Mouse (Mus musculus) gastrocnemius, postnatal 36 days (tissue): Measurements from ENCODE around the gene Gja4. TPM values are rescaled to one million over a fixed set of nuclear protein-coding genes. Genes with fewer than 3 reads are reported as not detected.

Experiments
- DNase-seq, 2 experiments: peaks; one replicate each; pipeline ENCODE4 v3.0.0; 2022
- intact Hi-C: fragments of 180-260 bp; cut with DNase I; formaldehyde crosslinking; loops from one replicate; pipeline ENCODE4 v1.15.1; 2025
- total RNA-seq, 2 experiments: library from RNA; stranded (reverse); gene quantifications; 2 replicates each; pipeline ENCODE4 v1.2.3; 2021

Gene Gja4
- total RNA-seq, 2 experiments from 2014 or later, result 4.4 TPM

GRCm38 (mm10) chr4:127325276-127325675 lies 11.4 kb upstream of the Gja4 start:
- intact Hi-C loops, result no loop called here
- DNase-seq, result no peak

DNA sequence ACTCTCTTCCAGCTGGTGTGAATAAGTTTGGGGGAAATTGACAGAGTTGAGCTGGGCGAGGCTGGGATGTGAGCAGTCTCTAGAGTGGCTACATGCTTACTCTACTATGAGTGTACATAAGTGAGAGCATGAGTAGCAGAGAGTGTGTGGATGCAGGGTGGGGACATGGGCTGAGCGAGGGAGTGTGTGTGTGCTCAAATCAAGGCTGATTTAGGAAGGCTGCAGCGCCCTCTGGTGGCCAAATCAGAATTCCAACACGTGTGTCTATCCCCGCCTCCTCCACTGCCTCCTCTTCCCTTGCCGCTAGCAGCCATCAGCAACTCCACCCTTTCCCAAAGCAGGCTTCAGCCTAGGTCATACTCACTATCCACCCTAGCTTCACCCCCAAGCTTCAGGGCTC lies 10.9 kb upstream of the Gja4 start:
- intact Hi-C loops, result no loop called here
- peak; percentile 54 to 60 for DNase-seq

- intact Hi-C loops, result no loop called here
- DNase-seq, result no peak
Measured at GRCm38 (mm10) chr4:127324296-127324695, 10.5 kb upstream of the Gja4 start.

GRCm38 (mm10) chr4:127323651-127324050 lies 9.8 kb upstream of the Gja4 start:
- intact Hi-C loops, result no loop called here
- DNase-seq, result no peak

DNA sequence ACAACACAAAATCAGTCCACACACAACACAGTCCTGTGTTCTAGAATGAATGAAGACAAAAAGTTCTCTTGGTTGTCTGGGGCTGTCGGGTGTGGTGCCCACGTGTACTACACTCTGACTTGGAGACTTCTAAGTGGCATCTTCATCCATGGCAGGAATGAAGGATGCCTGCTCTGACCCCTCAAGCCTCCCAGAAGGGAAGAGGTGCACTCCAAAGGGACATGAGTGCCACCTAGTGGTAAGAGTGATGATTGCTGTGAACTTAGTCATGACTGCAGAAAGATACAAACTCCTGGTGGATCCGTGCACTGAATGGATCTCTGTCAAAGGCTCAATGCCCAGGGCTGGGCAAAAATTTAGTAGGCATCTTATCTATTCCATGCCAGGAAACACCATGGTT lies 5.8 kb upstream of the Gja4 start:
- DNase-seq, result peak in 1 of 2 experiments; percentile 40
- intact Hi-C loops, result loop anchor here (1.0 to 2.0 kb wide), 2 partner anchors 69 to 84 kb away; no protein-coding TSS in a partner anchor

- intact Hi-C loops, result no loop called here
- no peak for DNase-seq
Measured at GRCm38 (mm10) chr4:127317143-127317542, 3.3 kb upstream of the Gja4 start.

DNA sequence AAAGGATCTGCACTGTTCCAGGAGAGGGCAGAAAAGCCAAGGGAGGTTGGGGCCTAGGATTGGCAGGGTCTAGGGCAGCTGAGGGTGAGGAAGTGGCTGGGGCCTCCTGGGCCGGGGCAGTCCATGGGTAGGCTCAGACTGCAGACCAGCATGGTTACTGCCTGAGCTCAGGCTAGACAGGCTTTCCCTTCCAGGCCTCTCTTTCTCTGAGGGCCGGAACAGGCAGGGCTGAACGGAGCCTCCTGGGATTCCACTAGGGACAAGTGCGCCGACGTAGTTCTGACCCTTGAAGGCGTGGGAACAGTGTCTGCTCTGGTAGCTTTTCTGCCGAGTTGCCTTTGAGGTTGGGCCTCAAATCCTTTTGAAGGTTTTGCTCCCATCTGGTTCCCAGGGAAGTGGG lies 1.9 kb upstream of the Gja4 start:
- intact Hi-C loops, result no loop called here
- peak in 1 of 2 experiments; percentile 15 for DNase-seq

DNA sequence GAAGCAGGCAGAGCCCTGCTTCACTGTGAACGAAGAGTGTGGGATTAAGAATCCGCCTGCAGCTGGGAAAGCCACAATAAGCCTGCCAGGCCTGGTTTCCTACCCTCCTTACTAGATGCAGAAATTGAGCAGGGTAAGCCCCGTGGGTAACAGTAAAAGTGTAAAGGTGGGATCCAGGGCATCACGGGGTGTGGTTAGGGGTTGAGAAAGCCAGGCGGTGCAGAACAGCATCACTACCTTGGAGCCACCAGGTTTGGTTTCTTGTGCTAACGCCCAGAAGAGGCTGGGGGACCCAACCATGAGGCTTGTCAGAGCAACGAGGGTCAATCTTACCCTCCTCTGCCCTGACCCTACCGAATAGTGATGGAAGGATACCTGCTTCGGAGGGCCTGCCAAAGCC lies 746 bp upstream of the Gja4 start:
- no peak for DNase-seq
- intact Hi-C loops, result no loop called here

- intact Hi-C loops, result no loop called here
- no peak for DNase-seq
Measured at GRCm38 (mm10) chr4:127312349-127312748, 1.5 kb downstream of the Gja4 start.

DNA sequence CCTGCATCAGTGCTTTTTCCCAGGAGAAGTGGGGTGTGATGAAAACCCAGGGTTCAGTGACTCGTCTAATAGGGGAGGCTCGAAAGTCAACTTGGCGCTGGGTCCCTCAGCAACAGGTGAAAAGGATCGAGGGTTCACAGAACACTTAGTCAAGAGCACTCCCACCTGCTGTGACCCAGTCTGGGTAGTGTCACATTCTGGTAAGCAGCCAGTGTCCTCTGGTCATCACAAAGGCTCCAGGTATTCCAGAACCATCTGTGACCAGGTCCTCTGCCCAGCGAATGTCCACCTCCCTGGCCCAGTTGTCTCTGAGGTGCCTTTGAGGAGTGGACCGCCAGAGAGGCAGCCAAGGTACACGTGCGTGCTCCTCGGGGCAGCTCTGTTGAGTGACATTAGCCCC lies 2.3 kb downstream of the Gja4 start:
- intact Hi-C loops, result no loop called here
- no peak for DNase-seq

GRCm38 (mm10) chr4:127306915-127307314 lies 6.9 kb downstream of the Gja4 start:
- no peak for DNase-seq
- intact Hi-C loops, result no loop called here

GRCm38 (mm10) chr4:127303796-127304195 lies 10.0 kb downstream of the Gja4 start:
- intact Hi-C loops, result no loop called here
- DNase-seq, result peak in 1 of 2 experiments; percentile 17

DNA sequence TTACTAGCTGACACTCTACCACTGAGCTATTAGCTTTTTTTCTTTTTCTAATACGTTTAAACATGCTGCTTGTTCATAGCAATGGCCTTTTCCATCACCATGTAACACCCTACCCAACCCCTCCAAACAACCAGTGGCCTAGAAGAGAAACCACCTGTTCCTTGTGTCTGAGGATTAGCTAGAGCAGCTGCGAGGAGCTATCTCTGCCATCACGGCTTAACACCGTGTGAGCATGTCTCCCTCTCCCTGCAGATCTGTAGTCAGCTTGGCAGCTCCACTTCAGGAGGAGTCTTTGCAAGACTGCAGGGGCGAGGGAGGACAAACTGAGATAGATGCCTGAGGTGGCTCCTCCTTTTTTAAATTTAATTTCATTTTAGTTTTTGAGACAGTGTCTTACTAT lies 13.3 kb downstream of the Gja4 start:
- DNase-seq, result no peak
- intact Hi-C loops, result no loop called here

GRCm38 (mm10) chr4:127292631-127293030 lies 21.2 kb downstream of the Gja4 start:
- intact Hi-C loops, result no loop called here
- DNase-seq, result no peak

DNA sequence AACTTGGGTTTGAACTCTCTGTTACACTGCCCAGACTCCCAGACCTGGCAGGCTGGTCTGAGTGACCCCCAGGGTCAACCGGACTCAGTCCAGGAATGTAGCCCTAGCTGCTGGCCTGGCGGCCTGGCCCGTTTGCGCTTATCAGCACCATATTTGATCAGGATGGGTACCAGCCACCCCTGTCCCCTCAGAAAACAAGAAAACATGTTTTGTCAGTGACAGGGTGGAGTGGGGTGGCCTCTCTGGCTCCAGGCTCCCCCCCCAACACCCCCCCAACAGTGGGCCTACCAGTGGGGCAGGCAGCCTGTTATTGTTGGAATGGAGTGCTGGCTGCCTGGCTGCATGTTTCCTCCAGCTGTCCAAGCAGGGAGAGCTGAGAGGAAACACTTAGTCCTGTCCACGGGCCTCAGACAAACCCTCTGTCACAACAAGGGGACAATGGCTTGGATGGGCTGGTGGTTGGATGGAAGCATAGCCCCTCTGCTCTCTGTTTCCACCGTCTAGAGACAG lies 24.7 kb downstream of the Gja4 start:
- DNase-seq, result no peak
- intact Hi-C loops, result no loop called here

DNA sequence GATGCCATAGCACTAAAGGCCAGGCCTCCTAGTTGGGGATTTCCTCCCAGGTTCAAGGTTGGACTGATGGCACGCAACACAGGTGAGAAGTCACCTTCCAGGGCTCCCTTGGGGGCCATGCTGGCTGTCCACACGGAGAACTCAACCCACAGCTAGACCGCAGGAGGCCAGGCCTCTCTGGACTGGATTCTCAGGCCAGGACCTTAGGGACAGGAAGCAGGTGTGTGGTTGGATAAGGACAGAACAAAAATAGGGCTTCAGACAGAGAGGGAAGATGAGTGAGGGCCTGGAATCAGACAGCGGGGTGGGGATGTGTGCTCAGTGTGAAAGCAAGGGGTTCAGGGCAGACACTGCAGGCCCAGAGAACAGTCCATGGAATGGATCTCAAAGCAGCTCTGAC lies 26.9 kb downstream of the Gja4 start:
- intact Hi-C loops, result no loop called here

DNA sequence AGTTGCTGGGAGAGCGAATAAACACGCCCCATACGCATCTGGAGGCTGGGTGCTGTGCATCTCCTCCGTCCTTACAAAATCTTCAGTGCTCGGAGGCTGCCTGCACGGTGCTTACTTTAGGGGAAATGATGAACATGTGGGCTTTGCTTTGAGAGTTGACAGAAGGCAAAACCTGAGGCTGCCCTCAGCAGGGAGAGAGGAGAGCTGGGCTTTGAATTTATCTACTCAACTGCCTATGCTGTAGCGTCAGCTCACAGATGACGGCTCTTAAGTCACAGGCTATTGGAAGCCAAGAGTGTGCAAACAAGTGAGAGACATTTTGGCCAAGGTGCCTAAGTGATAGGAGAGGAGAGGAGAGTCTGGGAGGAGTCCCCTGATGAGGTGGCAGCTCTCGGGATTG lies 34.6 kb downstream of the Gja4 start:
- DNase-seq, result no peak
- intact Hi-C loops, result no loop called here

More for the DNA sequence above, 26.9 kb downstream of the Gja4 start:
- DNase-seq, result no peak

DNA sequence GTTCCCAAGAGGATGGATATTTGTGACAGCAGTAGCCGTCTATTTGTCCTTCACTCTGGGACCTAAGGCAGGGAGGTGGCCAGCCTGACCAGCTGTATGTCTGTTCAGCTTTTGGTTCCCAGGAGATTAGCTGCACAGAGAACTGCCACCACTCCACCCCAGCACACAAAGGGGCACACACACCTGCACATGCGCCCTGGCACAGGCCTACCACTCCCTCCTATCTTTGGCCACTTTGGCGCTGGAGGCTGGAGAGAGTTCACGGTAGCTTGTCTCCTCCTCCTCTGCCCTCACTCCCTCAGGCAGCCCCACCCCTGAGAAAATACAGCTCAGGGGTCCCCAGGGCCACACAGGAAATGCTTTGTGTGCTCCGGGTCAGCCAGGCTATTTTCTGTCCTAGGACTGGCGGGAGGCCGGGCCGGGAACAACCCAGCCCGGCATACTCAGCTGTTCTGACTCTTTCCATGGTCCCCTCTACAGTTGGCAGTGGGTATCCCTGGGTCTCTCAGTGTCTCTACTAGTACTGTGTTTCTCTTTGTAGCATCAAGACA lies 35.3 kb downstream of the Gja4 start:
- peak in 1 of 2 experiments; percentile 25 for DNase-seq

GRCm38 (mm10) chr4:127264183-127264554 lies 49.7 kb downstream of the Gja4 start:
- intact Hi-C loops, result no loop called here
- no peak for DNase-seq

More for the DNA sequence above, 35.3 kb downstream of the Gja4 start:
- intact Hi-C loops, result no loop called here

DNA sequence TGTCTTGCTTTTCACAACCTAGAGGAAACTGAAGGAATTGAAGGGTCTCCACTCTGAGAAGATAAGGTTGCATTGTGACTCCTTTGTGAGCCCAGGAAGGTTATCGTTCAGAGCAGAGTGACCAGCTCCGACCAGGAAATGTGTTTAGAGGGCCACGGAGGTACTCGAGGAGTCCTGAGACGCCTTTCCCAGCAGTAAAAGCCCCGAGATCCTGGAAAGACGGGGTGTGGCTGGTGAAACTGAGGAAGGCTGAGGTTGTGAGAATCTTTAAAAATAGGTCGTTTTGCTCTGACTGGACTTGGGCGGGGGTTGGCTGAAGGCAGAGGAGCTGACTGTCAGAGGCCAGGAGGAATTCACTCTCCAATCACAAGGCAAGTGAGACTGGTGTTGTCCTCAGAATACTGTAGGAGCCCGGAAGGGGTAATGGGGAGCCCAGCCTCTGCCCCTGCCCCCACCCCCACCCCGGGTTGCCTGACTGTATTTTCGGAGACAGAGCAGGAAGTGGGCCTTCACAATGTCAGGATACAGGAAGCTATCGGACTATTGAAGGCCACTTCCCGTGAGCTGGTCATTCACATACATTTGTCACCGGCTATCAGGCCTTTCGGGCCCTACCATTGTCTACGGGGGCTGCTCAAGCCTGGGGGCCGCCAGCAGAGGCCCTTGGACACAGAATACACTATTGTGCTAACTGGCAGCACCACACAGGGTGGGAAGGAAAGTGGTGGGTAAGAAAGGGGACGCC lies 50.2 kb downstream of the Gja4 start:
- intact Hi-C loops, result no loop called here
- no peak for DNase-seq

- DNase-seq, result no peak
- intact Hi-C loops, result no loop called here
Measured at GRCm38 (mm10) chr4:127261601-127262000, 52.2 kb downstream of the Gja4 start.
